Mouse (Mus musculus): ENCODE results near the gene Bud13.
"Not testable (repeated sequence)": the region's sequence is repeated elsewhere in the genome, so short reads cannot be mapped to it uniquely, and the experiment has no call there.

The Bud13 gene

DNA sequence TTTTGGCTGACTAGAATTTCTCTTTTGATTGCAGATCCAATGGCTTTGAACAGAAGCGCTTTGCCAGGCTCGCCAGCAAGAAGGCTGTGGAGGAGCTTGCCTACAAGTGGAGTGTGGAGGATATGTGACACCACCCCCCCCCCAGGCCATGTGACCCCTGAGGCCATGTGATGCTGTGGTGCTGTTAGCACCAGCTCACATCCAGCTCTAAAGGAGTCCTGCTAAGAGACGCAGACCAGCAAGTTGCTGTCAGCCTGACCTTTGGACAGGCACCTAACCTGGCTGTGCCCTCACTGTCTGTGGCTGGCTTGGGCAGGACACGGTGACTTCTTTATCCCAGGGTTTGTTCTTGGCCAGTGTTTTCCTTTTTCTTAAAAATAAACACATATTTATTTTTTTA is 15.6 kb downstream of the Bud13 start:
- DNase-seq (ENCODE audit: extremely low spot score, low spot score): no peak

DNA sequence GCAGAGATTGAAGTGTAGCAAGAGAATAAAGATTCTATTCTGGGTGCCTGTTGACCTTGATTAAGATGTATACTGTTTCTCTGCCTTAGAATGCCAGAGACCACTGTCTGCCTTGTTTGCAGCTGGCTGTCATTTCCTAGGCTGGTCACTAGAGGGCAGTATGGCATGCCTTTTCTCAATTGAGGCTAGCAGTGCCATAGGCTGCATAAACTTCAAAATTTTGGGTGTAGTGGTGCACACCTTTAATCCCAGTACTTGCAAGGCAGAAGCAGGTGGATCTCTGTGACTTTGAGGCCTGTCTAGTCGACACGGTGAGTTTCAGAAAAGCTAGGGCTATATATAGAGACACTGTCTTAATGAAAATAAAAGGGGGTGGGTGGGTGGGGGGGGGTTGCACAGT is 19.3 kb downstream of the Bud13 start:
- DNase-seq (ENCODE audit: extremely low spot score, low spot score): peak; percentile 62

DNA sequence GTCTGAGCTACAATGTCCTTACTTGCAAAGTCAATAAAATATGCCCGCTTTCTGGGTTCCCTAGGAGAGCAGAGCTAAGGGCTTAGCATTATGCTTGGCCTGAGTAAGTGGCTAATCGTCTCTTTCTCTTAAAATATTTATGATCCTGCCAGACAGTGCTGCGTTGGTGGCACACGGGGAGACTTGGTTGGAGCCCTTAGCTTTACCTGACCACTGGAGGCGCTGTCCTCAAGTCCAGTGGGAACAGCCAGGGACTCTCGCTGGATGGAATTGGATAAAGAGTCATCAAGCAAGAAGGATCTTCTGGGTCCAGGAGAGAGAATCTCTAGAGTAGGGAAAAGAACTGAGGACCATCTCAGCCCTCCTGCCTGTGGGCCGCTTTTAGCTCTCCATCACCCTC is 26.3 kb downstream of the Bud13 start:
- no peak for DNase-seq (ENCODE audit: extremely low spot score, low spot score)

DNA sequence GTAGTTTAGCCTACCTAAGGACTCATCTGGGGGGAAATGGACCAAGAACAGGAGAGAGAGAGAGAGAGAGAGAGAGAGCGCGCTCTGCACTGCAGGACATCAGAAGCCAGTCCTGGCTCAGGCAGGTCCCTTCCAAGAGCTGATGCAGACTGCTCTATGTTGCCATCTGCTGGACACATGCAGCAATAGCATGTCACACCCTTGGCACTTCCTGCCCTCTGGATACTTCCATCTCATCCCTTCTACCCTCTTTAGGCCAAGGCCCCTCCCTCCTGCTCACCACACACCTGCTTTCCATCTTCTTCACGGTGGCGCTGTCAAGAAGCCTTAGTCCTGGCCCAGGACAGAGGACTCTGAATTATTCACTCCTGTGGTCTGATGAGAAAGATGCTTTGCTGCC is 31.7 kb downstream of the Bud13 start:
- peak; percentile 79 for DNase-seq (ENCODE audit: extremely low spot score, low spot score)

DNA sequence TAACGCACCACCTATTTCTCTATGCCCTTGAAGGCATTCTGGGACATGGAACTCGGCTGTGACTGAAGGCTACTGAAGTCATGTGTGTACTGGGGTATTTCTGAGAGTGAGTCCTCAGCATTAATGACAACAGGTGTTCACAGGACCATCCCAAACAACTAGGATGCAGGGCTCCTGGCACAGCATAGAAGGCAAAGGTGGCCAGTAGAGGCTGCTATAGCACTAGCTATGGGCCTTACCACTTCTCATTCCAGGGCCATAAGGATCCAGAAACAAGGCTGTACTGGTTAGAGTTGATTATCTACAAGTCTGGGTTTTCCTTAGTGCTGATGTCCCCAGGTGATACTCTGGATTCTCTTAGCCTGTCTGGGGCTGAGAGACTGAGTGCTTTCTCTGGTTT is 32.1 kb downstream of the Bud13 start:
- DNase-seq (ENCODE audit: extremely low spot score, low spot score): no peak

DNA sequence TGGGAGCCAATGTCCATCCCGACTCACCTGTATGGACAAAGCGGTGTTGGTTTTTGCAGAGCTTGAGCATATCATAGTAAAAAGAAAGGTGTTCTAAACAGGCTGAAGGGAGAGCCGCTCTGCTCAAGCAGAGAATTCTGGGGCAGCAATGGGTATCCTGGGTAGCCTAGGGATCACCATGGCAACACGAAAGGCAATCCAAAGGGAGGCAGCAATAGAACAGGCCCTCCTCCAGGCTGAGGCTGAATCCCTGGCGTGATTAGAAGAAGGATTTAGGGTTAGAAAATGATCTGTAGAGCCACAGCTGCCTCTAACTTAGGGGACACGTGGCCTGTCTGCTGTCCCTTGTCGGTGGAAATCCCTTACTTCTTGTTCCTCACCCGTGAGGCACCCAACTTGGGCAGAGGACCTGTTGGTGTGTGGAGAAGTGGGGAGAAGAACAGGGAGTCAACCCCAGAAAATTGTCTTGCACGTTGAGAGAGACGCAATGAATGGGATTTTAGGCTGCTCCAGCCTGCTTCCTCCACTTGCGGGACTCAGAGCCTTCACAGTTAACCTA is 33.1 kb downstream of the Bud13 start:
- DNase-seq (ENCODE audit: extremely low spot score, low spot score): no peak

DNA sequence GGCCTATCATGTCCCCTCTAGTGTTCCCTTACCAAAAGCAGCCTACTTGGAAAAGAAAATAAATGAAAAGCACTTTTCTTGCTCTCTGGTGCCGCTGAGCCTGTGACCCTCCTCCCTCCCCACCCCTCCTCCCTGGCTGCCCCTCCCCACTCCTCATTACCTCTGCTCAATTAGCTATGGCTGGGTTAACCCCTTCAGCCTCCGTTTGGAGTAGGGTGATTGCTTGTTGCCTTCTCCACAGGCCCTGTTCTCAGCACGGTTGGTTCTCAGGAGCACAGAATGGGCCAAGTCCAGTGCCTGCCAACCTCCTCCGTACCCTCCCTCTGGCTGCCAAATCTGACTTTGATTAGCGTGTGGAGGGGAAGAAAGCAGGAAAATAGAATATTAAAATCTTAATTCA is 33.6 kb downstream of the Bud13 start:
- DNase-seq (ENCODE audit: extremely low spot score, low spot score): no peak

DNA sequence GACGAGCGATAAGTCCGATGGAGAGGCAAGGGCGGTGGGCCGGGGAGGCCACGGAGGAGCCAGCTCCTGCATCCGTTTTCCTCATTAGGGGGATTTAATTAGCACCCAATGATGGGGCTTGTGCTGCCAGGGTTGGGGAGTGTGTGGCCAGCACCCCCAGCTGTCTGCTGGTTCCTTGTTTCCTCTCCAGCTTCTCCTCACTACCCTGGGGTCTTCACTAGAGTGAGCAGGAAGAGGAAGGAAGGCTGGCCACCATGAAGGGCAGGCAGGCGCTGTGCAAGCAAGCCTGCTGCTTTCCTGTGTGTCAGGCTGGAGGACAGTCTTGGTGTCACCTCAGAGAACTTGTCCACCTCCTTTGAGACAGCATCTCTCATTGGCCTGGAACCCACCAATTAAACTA is 34.1 kb downstream of the Bud13 start:
- DNase-seq (ENCODE audit: extremely low spot score, low spot score): no peak

DNA sequence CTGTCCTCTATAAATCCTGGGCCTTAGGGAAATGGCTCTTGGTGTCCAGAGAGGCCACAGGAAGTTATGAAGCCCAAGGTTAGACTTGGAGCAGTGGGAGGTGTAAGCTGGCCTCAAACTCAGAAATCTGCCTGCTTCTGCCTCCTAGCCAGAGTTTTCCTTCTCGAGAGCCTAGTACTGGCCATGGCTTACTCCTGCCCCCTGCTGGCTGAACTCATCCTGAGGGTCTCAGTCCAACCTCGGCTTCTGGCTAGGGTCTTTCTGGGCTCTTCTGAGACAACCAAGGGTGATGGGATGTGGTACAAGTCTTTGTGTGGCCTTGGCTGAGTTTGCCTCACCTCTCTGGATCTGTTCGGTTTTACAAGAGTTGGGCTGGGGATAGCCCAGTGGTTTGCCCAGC is 35.1 kb downstream of the Bud13 start:
- no peak for DNase-seq (ENCODE audit: extremely low spot score, low spot score)

DNA sequence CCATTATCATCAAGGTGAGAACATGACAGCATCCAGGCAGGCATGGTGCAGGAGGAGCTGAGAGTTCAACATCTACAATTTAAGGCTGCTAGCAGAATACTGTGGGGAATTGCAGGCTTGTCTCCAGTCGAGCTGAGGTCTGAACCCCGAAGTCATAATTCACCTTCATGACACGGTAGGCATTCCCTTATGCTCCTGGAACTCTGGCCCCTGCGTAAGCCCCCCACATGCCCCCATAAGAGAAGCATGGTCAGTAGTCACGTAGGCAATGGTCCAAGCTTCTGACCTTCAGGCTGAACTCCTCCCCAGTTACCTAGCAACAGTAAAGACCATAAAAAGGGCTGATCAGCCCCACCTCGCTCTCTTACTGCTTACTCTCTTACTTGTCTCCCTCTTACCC is 37.1 kb downstream of the Bud13 start, which contains the start of gene 4931429L15Rik:
4931429L15Rik (minus strand) TSS at position 101 of the 400 bp plus-strand sequence.
- not testable (repeated sequence) for DNase-seq (ENCODE audit: extremely low spot score, low spot score)

DNA sequence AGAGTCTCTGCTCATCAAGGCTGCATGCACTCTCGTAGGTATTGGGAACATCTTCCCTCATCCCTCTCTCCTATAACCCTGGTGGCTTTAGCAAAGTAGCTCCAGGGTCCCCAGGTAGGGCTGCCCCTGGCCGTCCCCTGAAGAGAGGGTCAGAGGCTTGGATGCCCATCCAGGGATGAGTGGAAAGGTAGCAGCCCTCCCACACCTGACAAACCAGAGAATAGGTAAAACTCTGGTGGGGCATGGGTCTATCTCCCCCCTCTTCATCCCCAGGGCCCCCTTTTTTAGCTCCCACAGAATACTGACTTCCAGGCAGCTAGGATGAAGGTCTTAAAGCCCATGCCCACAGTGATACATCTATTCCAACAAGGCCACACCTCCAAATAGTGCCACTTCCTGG is 37.7 kb downstream of the Bud13 start:
- no peak for DNase-seq (ENCODE audit: extremely low spot score, low spot score)

DNA sequence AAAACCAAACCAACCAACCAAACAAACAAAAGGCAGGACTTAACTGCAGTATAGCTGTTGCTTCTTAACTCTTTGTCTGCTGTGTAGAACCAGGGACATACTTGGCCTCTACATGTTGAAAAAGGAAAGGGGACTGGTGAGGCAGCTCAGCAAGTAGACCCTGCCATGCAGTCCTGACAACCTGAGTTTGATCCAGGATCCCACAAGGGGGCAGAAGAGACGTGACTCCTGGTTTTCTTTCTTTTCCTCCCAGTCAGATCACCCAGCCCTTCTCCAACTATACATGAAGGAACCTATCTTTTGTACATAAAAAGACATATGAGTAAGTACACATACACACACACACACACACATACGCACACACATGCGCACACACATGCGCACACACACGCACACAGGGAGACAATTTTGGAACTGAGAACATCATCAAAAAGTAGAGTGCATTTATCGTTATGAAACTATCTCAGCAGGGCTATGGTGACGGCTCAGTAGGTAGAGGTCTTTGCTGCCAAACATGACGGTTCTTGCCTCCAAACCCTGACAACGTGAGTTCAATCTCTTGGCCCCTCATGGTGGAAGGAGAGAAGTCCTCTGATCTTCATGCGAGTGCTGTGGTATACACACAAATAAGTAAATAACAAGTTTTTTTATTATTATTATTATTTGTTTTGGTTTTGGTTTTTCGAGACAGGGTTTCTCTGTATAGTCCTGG is 44.0 kb downstream of the Bud13 start:
- DNase-seq (ENCODE audit: extremely low spot score, low spot score): no peak

DNA sequence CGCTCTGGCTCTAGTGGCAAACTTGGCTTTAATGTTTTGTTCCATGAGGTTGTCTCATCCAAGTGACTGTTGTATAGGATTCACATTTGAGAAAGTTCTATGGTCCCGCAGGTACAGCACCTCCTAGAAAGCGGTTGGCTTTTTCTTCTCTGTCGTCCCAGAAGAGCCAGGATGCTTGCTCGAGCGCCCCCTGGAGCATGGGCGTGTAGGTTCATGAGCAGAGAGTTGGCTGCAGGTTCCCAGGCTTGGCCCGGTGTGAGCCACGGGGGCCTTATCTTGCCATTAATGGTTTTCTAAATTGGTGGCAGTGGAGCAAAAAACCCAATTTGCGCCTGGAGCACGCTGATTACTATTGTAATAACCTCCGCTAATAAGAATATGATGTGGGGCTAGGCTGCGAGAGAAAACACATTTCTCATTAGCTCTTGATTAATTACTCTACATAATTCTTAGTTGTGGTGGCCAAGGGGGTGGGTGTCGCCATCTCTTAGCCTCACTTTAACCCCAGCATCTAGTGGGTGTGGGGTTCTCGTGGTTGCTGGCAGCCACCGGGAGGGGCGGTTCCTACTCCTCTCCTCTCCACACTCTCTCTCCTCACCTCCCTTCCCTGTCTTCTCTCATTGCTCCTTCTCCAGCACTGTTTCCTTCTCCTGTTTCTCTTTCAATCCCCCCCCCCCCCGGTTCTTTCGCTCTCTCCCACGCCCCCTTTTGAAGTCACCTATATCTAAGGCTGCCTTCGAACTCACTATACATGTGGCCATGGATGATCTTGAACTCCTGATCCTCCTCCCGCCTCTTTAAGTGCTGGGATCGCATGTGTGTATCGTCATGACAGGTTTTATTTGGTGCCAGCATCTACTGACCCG is 45.1 kb downstream of the Bud13 start:
- DNase-seq (ENCODE audit: extremely low spot score, low spot score): no peak

DNA sequence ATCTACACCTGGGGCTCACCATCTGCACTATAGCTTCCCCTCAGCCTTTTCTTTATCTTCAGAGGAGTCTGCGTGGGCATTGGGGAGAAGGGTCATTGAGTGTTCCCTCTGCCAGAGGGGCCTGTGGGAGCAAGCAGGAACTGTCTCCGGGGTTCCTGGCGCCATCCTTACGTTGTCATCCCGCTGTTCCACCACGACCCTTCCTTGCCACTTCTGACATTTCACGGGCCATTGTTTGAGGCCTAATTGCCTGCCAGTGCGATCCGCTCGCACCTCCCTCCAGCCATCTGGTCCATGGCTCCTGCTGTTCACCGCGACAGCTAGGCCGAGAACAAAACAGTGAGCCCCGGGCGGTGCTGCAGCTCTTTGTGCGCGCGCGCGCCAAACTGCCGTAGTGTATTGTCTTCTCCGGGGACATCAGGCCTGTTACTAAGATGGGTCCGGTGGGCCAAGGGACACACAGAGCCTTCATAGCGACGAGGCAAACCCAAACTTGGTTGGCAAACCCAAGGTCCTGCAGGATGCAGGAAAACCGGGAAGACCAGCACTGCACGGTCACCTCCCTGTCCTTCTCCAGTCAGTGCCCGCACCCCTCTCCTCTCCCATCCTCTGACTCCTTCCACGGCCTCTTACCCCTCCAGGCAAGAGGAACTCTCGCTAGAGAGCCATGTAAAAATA is 45.9 kb downstream of the Bud13 start:
- peak; percentile 89 for DNase-seq (ENCODE audit: extremely low spot score, low spot score)

DNA sequence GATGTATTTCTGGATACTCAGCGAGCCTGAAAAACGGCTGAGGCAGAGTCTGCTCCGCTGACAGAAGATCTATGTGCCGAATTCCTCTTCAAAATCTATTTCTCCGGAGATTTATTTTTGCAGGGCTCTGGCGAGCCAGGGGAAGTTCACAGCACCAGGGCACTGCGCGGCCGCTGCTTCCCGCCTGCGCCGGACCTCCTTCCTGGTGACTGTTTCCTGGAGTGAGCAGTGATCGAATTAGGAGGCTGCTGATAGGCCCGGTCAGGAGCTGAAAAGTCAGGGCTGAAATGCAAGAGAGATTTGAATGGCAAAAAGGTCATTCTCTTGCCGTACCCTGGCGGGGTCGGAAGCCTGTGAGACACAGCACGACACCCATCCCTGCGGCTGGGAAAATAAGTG is 46.4 kb downstream of the Bud13 start:
- DNase-seq (ENCODE audit: extremely low spot score, low spot score): peak; percentile 78

DNA sequence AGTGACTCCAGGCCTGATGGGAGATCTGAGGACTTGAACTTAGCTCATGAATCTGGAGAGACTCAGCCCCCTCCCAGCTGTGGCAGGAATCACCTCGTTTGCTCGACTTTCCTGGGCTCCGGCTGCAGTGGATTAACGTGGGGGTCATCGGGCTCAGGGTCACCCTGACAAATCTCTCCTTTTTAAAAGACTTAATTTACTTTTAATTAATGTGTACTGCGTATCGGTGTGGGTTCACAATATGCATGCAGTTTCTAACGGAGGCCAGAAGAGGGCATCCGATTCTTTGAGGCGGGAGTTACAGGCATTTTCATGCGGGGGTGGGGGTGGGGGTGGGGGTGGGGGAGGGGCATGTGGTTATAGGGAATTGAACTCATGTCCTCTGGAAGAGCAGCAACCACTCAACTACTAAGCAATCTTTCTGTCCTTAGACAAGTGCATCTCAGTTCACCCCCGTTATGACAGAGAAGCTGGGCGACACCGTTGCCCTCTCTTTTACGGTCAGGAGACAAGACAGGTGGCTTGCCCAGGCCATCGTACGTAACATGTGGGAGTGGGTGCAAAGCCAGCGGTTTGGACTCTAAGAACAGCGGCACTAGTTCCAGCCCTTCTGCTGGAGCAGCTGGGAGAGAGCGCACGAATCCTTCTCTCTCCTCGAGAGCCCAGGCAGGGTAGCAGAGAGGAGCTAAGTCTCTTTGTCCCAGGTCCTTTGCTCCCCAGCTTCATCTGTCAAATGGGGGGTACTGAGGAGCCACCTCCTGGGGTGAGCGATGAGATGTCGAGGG is 47.2 kb downstream of the Bud13 start:
- no peak for DNase-seq (ENCODE audit: extremely low spot score, low spot score)

DNA sequence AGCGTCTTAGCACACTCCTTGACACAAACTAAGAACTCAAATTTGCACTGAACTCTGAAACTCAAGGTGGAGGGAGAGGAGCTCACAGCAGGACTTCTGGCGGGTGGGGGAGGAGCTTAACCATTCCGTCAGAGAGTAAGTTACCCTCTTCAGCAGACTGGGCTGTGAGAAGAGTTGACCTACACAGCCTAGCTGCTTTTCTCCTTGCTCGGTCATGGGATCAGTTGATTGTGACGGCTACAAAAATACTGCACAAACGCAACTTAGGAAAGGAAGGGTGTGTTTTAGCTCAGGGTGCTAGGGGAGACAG is 47.7 kb downstream of the Bud13 start:
- no peak for DNase-seq (ENCODE audit: extremely low spot score, low spot score)

DNA sequence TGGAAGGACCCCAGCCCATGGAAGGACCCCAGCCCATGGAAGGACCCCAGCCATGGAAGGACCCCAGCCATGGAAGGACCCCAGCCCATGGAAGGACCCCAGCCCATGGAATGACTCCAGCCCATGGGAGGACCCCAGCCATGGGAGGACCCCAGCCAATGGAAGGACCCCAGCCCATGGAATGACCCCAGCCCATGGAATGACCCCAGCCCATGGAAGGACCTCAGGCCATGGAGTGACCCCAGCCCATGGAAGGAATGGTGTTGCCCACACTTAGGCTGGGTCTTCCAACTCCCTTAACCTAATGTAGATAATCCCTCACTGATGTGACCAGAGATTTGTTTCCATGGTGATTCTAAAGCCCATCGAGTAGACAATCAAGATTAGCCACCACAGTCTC is 48.5 kb downstream of the Bud13 start:
- no peak for DNase-seq (ENCODE audit: extremely low spot score, low spot score)

DNA sequence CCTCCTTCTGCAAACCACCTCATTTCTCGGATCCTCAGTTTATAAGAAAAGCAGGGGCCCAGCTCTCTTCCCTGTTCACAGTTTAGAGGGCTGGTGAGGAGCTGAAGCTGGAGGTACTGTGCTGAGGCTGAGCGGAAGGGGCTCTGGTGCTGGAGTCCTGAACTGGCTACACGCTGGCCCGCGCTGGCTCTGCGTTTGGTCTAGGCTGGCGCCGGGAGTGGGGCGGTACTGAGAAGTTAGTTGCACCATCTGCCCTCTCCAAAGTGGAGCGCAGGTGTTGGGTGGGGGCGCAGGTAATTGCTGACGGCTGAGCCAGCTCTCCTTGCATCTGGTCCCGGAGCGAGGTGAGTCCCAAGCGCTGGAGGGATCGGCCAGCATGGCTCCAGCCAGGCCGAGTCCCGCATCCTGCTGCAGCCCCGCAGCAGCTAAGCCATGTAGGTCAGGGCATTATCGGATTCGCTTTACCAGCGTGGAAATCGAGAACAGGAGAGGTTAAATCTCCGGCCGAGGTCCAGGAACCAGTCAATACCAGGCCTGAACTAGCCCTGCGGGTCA is 51.7 kb downstream of the Bud13 start:
- no peak for DNase-seq (ENCODE audit: extremely low spot score, low spot score)

DNA sequence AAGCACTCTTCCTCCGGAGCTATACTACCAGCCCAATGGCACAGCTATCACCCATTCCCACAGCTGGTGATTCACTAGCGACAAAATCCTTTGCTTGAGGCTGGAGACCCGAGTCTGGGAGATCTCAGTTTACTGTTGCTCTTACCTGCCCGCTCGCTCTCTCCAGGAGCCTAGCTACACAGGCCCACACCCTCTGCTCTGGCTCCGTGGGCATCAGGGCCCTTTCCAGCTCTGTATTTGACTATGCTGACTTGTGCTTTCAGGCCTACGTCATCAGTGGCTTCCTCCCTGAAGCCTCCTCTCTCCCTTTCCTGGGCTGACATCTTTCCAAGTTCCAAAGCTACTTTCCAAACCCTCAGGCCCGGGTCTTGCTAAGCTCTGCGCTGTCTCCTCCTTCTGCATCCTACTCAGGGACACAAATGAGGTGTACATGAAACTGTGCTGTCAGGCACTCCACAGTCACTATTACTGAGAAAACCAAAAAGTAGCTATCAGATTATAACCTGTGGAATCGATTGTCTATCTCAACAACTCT is 52.7 kb downstream of the Bud13 start:
- no peak for DNase-seq (ENCODE audit: extremely low spot score, low spot score)

DNA sequence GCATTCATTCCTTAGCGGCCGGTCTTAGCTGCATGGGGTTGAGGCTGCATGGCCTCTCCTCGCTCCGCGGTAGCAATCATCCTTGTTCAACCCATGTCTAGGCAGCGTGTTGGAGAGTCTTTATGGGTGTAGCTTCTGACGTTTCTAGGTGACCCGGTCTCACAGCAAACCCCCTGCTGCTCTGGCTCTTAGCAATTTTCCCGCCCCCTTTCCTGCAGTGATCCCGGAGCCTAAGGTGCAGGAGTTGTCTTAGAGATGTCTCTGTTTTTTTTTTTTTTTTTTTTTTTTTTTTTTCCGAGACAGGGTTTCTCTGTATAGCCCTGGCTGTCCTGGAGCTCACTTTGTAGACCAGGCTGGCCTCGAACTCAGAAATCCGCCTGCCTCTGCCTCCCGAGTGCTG is 53.5 kb downstream of the Bud13 start:
- DNase-seq (ENCODE audit: extremely low spot score, low spot score): not testable (repeated sequence)
